Mouse (Mus musculus): ENCODE measurements around the gene Tvp23b.

Gene Tvp23b

GRCm38 (mm10) chr11:62890796-62891195, 11.5 kb downstream of the Tvp23b start:
- no peak for ATAC-seq (ENCODE audit: insufficient number of reproducible peaks, low FRiP score, low TSS enrichment)

GRCm38 (mm10) chr11:62891763-62892162, 12.5 kb downstream of the Tvp23b start:
- no peak for ATAC-seq (ENCODE audit: insufficient number of reproducible peaks, low FRiP score, low TSS enrichment)

GRCm38 (mm10) chr11:62901699-62902323, 22.6 kb downstream of the Tvp23b start:
- peak; percentile 52; the same call in 1 of the 2 replicates for ATAC-seq (ENCODE audit: insufficient number of reproducible peaks, low FRiP score, low TSS enrichment)

- no peak for ATAC-seq (ENCODE audit: insufficient number of reproducible peaks, low FRiP score, low TSS enrichment)
These were observed 24.7 kb downstream of the Tvp23b start for GRCm38 (mm10) chr11:62903871-62904495.

GRCm38 (mm10) chr11:62909720-62910306, 30.6 kb downstream of the Tvp23b start:
- no peak for ATAC-seq (ENCODE audit: insufficient number of reproducible peaks, low FRiP score, low TSS enrichment)

- no peak for ATAC-seq (ENCODE audit: insufficient number of reproducible peaks, low FRiP score, low TSS enrichment)
These were observed 32.1 kb downstream of the Tvp23b start for GRCm38 (mm10) chr11:62911362-62911761.

- no peak for ATAC-seq (ENCODE audit: insufficient number of reproducible peaks, low FRiP score, low TSS enrichment)
These were observed 33.9 kb downstream of the Tvp23b start for GRCm38 (mm10) chr11:62913141-62913540.

- ATAC-seq (ENCODE audit: insufficient number of reproducible peaks, low FRiP score, low TSS enrichment): no peak
These were observed 35.3 kb downstream of the Tvp23b start for GRCm38 (mm10) chr11:62914532-62914931.

- ATAC-seq (ENCODE audit: insufficient number of reproducible peaks, low FRiP score, low TSS enrichment): no peak
These were observed 36.2 kb downstream of the Tvp23b start for GRCm38 (mm10) chr11:62915486-62915885.

GRCm38 (mm10) chr11:62916765-62917164, 37.5 kb downstream of the Tvp23b start:
- no peak for ATAC-seq (ENCODE audit: insufficient number of reproducible peaks, low FRiP score, low TSS enrichment)

GRCm38 (mm10) chr11:62919946-62920742, 40.9 kb downstream of the Tvp23b start:
- no peak for ATAC-seq (ENCODE audit: insufficient number of reproducible peaks, low FRiP score, low TSS enrichment)

GRCm38 (mm10) chr11:62920743-62921050, 41.4 kb downstream of the Tvp23b start:
- ATAC-seq (ENCODE audit: insufficient number of reproducible peaks, low FRiP score, low TSS enrichment): no peak

GRCm38 (mm10) chr11:62921052-62921977, 42.1 kb downstream of the Tvp23b start:
- peak; percentile 82 for ATAC-seq (ENCODE audit: insufficient number of reproducible peaks, low FRiP score, low TSS enrichment)

GRCm38 (mm10) chr11:62924091-62924761, 45.0 kb downstream of the Tvp23b start:
- ATAC-seq (ENCODE audit: insufficient number of reproducible peaks, low FRiP score, low TSS enrichment): no peak

- no peak for ATAC-seq (ENCODE audit: insufficient number of reproducible peaks, low FRiP score, low TSS enrichment)
These were observed 50.5 kb downstream of the Tvp23b start for GRCm38 (mm10) chr11:62929799-62930198.

- no peak for ATAC-seq (ENCODE audit: insufficient number of reproducible peaks, low FRiP score, low TSS enrichment)
These were observed 51.3 kb downstream of the Tvp23b start for GRCm38 (mm10) chr11:62930574-62930973.

GRCm38 (mm10) chr11:62931141-62931540, 51.9 kb downstream of the Tvp23b start:
- no peak for ATAC-seq (ENCODE audit: insufficient number of reproducible peaks, low FRiP score, low TSS enrichment)

- ATAC-seq (ENCODE audit: insufficient number of reproducible peaks, low FRiP score, low TSS enrichment): no peak
These were observed 53.8 kb downstream of the Tvp23b start for GRCm38 (mm10) chr11:62933099-62933498.

GRCm38 (mm10) chr11:62934795-62935514, 55.7 kb downstream of the Tvp23b start:
- ATAC-seq (ENCODE audit: insufficient number of reproducible peaks, low FRiP score, low TSS enrichment): no peak

Data from cerebellum, adult (tissue).